Mouse (Mus musculus) stomach, adult 2 months (tissue): ENCODE measurements around the gene Npsr1. TPM values are rescaled to one million over a fixed set of nuclear protein-coding genes. Genes with fewer than 3 reads are reported as not detected.

Experiments
- polyA plus RNA-seq: library from polyadenylated mRNA; depleted of rRNA; stranded (reverse); fragments of >200 nt; gene quantifications from 2 replicates; pipeline ENCODE4 v1.2.3, GENCODE M21; 2012; rRNA removed

The Npsr1 gene
- not detected in 2 replicates for polyA plus RNA-seq

DNA sequence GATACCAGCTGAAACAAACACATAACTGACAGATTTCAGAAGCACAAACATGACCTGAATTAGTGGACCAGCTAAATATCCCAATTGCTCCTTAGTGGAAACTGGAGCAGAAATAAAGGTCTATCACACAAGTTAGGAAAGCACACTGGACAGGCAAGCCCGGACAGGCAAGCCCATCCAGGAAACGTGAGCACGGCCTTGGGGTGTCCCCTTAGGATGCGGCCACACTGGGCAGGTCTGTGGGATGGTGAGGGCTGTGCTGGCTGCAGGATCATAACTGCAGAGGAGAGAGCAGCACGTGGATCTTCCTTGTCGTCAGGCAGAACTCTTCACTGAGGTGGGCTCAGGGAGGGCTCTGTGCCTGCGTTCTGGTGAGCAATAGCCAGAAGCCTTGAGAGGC, at the start of gene Npsr1:
Gene Npsr1 (plus strand): TSS at position 301 of the 400 bp plus-strand sequence.

